Mouse (Mus musculus) heart, postnatal 0 days (tissue): ENCODE data around the gene 6430571L13Rik. TPM values are rescaled to one million over a fixed set of nuclear protein-coding genes. Genes with fewer than 3 reads are reported as not detected.

Experiments used
- ATAC-seq: fragments of 200-750 bp; cut with Nextera tagmentation; 2 replicates; pipeline ENCODE4 v1.8.0; 2017; ENCODE audit warnings: low read depth, moderate number of reproducible peaks, moderate library complexity; ENCODE audit not compliant: insufficient read depth
- DNase-seq: peaks from one replicate; pipeline ENCODE4 v3.0.0-alpha.2; 2016; ENCODE audit warnings: low spot score
- H3K27ac ChIP-seq: fragments of 300-500 bp; sonication (generic); 2 replicates; pipeline ENCODE4 v1.5.1; 2014; ENCODE audit warnings: low read depth, mild to moderate bottlenecking
- H3K27me3 ChIP-seq: fragments of 300-500 bp; sonication (generic); 2 replicates; pipeline ENCODE4 v1.6.1; 2014; ENCODE audit warnings: low read length, mixed read lengths; ENCODE audit not compliant: control insufficient read depth, insufficient read depth
- H3K36me3 ChIP-seq: fragments of 300-500 bp; sonication (generic); replicated peaks from 2 replicates; pipeline ENCODE4 v1.6.1; 2014; ENCODE audit warnings: low read length, mixed read lengths; ENCODE audit not compliant: control insufficient read depth, insufficient read depth
- H3K4me1 ChIP-seq: fragments of 300-500 bp; sonication (generic); 2 replicates; pipeline ENCODE4 v1.6.1; 2014; ENCODE audit warnings: antibody characterized with exemption; ENCODE audit not compliant: control insufficient read depth, insufficient read depth
- H3K4me2 ChIP-seq: fragments of 300-500 bp; sonication (generic); 2 replicates; pipeline ENCODE4 v1.6.1; 2014; ENCODE audit warnings: low read depth, mild to moderate bottlenecking, low read length, moderate library complexity
- H3K4me3 ChIP-seq: fragments of 300-500 bp; sonication (generic); 2 replicates; pipeline ENCODE4 v1.5.1; 2014; ENCODE audit warnings: low read depth, low read length
- H3K9ac ChIP-seq: fragments of 300-500 bp; sonication (generic); replicated peaks from 2 replicates; pipeline ENCODE4 v1.6.1; 2014; ENCODE audit warnings: low read depth, low read length, mixed read lengths
- H3K9me3 ChIP-seq: fragments of 300-500 bp; sonication (generic); replicated peaks from 2 replicates; pipeline ENCODE4 v1.6.1; 2016; ENCODE audit warnings: low read length; ENCODE audit not compliant: control insufficient read depth
- CTCF ChIP-seq: IDR thresholded peaks from 2 replicates; pipeline ENCODE4 v1.5.1; 2016; ENCODE audit warnings: antibody characterized with exemption, control low read depth, low read depth
- EP300 ChIP-seq: IDR thresholded peaks from 2 replicates; pipeline ENCODE4 v1.6.1; 2016; ENCODE audit warnings: antibody characterized with exemption, low read depth
- WGBS: fragments of 180-500 bp; shearing (Covaris S2); extraction: QIAGEN DNeasy Blood & Tissue Kit; methylation state at CpG from one replicate; pipeline ENCODE4 v1.1.7; 2014; 5-methylcytosine and 5-hydroxymethylcytosine counted together
- polyA plus RNA-seq: library from polyadenylated mRNA; unstranded; fragments of >200 nt; fragmentation: Nextera tagmentation; extraction: Ambion mirVana; gene quantifications from 2 replicates; pipeline ENCODE4 v1.2.1, GENCODE M21; 2015
- total RNA-seq: library from RNA; depleted of rRNA; stranded (reverse); fragments of >200 nt; gene quantifications from 2 replicates; pipeline ENCODE4 v1.2.3, GENCODE M21; 2014; ENCODE audit warnings: low replicate concordance

6430571L13Rik gene
- total and polyA plus RNA-seq, 2 experiments from 2014 or later, result 3.1 to 11.0 TPM

- Histone ChIP-seq H3K36me3 (no peaks in the 10 kb centered on the region), H3K4me1 (peaks cover 6% of the 10 kb centered on the region), H3K27me3 (no peaks in the 10 kb centered on the region), H3K27ac (no peak overlapping the region), H3K9me3 (no peaks in the 10 kb centered on the region), H3K9ac (peak overlapping the region; percentile 71), H3K4me3 (peak overlapping the region; percentile 77), H3K4me2 (peak overlapping the region; percentile 93)
- 42% methylated on average over 12 of the region's 12 CpGs for WGBS
- no peak for ATAC-seq
- TF ChIP-seq CTCF (no peak), EP300 (no peak)
- DNase-seq, result no peak
These were observed 676 bp downstream of the 6430571L13Rik start for GRCm38 (mm10) chr9:107340911-107341645.

DNA sequence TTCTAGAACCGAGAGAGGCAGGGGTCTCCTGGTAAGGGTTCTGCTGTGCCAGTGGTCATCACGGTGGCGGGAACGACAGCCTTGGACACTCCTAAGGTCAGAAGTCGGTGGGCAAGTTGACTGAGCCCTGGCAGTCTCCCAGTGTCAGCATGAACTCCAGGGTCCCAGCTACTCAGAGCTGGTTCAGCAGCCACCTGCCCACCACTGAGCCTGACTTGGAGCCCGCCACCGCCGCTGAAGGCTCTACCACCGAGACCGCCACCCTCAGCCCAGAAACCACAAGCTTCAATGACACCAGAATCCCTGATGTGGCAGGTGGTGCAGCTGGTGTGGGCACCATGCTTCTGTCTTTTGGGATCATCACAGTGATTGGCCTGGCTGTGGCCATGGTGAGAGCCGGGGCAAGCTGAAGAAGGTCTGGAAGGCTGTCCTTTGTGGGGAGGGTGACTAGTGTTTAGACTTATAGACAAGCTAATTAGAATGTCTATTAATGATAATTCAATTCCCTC, 1.9 kb downstream of the 6430571L13Rik start:
- Histone ChIP-seq H3K36me3 (no peaks in the 10 kb centered on the region), H3K27ac (no peak overlapping the region), H3K4me1 (peaks cover 4% of the 10 kb centered on the region), H3K27me3 (no peaks in the 10 kb centered on the region), H3K4me3 (no peak overlapping the region), H3K4me2 (no peak overlapping the region), H3K9me3 (no peaks in the 10 kb centered on the region), H3K9ac (no peak overlapping the region)
- 82% methylated on average over 11 of the region's 11 CpGs for WGBS
- no peak for DNase-seq
- TF ChIP-seq EP300 (no peak), CTCF (no peak)
- no peak for ATAC-seq

- H3K4me2 ChIP-seq, result no peak overlapping the region
- no peak overlapping the region for H3K27ac ChIP-seq
- no peak for TF ChIP-seq EP300
- no peak for TF ChIP-seq CTCF
- ATAC-seq, result no peak
- H3K36me3 ChIP-seq, result no peaks in the 10 kb centered on the region
- H3K9me3 ChIP-seq, result no peaks in the 10 kb centered on the region
- no peaks in the 10 kb centered on the region for H3K27me3 ChIP-seq
- DNase-seq, result no peak
- no peak overlapping the region for H3K4me3 ChIP-seq
- no peak overlapping the region for H3K9ac ChIP-seq
- H3K4me1 ChIP-seq, result no peaks in the 10 kb centered on the region; the same call in 1 of the 2 replicates
- WGBS, result 59% methylated on average over 8 of the region's 8 CpGs
These were observed 2.9 kb downstream of the 6430571L13Rik start for GRCm38 (mm10) chr9:107343146-107343943.

DNA sequence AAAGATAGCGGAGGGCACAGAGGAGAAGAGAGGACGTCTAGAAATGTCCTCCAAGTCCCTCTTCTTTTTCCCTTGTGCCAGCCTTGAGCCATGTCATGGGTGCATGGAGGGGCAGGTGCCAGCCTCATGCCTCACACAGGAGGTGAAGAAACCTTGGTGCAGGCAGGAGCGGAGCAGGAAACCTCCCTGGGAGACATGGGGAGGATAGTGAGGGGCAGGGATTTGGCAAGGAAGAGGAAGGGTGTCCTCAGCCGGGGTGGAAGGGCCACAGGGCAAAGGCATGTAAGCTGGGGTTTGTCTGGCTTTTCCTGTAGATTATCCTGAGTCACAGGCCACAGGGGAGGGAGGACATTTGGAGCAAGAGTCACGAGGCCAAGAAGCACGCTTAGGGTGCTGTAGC, 3.6 kb downstream of the 6430571L13Rik start:
- Histone ChIP-seq H3K27ac (no peak overlapping the region), H3K9me3 (no peaks in the 10 kb centered on the region), H3K36me3 (no peaks in the 10 kb centered on the region), H3K9ac (no peak overlapping the region), H3K27me3 (no peaks in the 10 kb centered on the region), H3K4me3 (no peak overlapping the region), H3K4me2 (no peak overlapping the region), H3K4me1 (no peaks in the 10 kb centered on the region; the same call in 1 of the 2 replicates)
- DNase-seq (no peak), ATAC-seq (no peak)
- WGBS, result 52% methylated on average over 6 of the region's 6 CpGs
- TF ChIP-seq EP300 (no peak), CTCF (no peak)

GRCm38 (mm10) chr9:107346081-107346480, 5.7 kb downstream of the 6430571L13Rik start:
- TF ChIP-seq CTCF, result no peak
- Histone ChIP-seq H3K27me3 (no peaks in the 10 kb centered on the region), H3K4me3 (no peak overlapping the region), H3K4me1 (no peaks in the 10 kb centered on the region), H3K9me3 (no peaks in the 10 kb centered on the region), H3K9ac (no peak overlapping the region), H3K27ac (no peak overlapping the region), H3K4me2 (no peak overlapping the region), H3K36me3 (no peaks in the 10 kb centered on the region)
- WGBS, result 85% methylated on average over 8 of the region's 8 CpGs
- ATAC-seq (no peak), DNase-seq (no peak)
